21 mouse cellular contexts compared by ENCODE assay signal in genomic region chr15:3775865-3776264, GRCm38 (mm10).
DNase-seq lines count a peak whose midpoint lies in the region; ATAC-seq lines count a peak whose summit lies in the region.
"Had no signal": no experiment of that assay in that cellular context is flagged by ENCODE, and none has a peak within 500 bp of the region (broad histone marks: within the 10 kb centered on the region; RNA-seq: fewer than 3 reads in every experiment).

No protein-coding gene starts in this region.

- ATAC-seq in CD4-positive, CD25-positive, alpha-beta regulatory T cell, adult 4 months: no peak
- ATAC-seq: activated CD4-positive, CD25-positive, alpha-beta regulatory T cell, adult 4 months; forebrain, embryonic 13.5 days; forebrain, embryonic 15.5 days; forebrain, postnatal 0 days had no signal

- peak; percentile 29 for DNase-seq in heart, adult 11 months
- no peak for DNase-seq in heart, postnatal 36 days
- DNase-seq in NIH3T3 (ENCODE audit: low read depth) (peak; percentile 77), adipocyte (ENCODE audit: low spot score) (peak; percentile 52)
- DNase-seq in fibroblast of lung, adult 2 months (ENCODE audit: low read depth): peak; percentile 53
- DNase-seq in lung, postnatal 14 days: no peak
- no peak for DNase-seq in cerebellum, postnatal 25 days
- DNase-seq: adrenal gland, adult 2 months; adrenal gland, postnatal 10 days; adrenal gland, postnatal 25 days; B cell, adult 2 months; cerebellum, adult 11 months; cerebellum, adult 18-20 months; cerebellum, adult 8-10 months; cerebellum, adult 9-11 months; cerebellum, postnatal 14 days; forebrain, postnatal 0 days had no signal

- intact Hi-C loops in heart, postnatal 36 days (cut with DNase I): no loop called here

Comparison
In these comparisons a context has a peak if more than half of its experiments do, and no peak if none do; other contexts are left out.
1. DNase-seq: peak in heart, adult 11 months (single experiment), NIH3T3 (single experiment), adipocyte (single experiment) and fibroblast of lung, adult 2 months (single experiment); none in heart, postnatal 36 days (0 of 2), lung, postnatal 14 days (single experiment) and cerebellum, postnatal 25 days (0 of 2).